ENCODE assay signal across 11 mouse cellular contexts in the genomic region with DNA sequence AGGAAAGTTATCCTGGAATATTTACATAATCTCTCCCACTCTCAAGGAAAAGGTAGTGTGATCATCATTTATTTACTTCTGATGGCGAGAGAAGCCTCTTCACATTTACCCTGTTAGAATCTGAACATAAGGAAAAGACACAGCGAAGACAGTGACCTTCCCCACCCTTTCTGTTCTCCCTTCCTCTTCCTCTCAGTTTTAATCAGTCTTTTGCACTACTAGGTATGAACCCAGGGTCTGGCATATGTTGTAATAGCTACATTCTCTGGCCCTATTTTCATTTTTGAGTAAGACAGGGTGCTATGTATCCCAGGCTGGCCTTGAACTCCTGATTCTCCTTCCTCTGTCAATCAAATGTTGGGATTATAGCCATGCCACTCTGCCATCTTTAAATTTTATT.
"Had no signal": no experiment of that assay in that cellular context is flagged by ENCODE, and none has a peak within 500 bp of the region (broad histone marks: within the 10 kb centered on the region; RNA-seq: fewer than 3 reads in every experiment).

No protein-coding gene starts in this region.

- H3K4me3 ChIP-seq: midbrain, embryonic 12.5 days; neural tube, embryonic 15.5 days had no signal

- DNase-seq: kidney, postnatal 25 days; liver; lung, adult 2 months; lung, postnatal 36 days; right cerebral cortex, adult 18-20 months; right cerebral cortex, postnatal 25 days; thymus, postnatal 4 days had no signal

- H3K27me3 ChIP-seq: limb, embryonic 12.5 days; midbrain, embryonic 12.5 days; neural tube, embryonic 15.5 days had no signal

- H3K27ac ChIP-seq: limb, embryonic 12.5 days; liver, embryonic 14.5 days; midbrain, embryonic 12.5 days; neural tube, embryonic 15.5 days had no signal

- H3K9ac ChIP-seq: limb, embryonic 12.5 days; liver, embryonic 14.5 days; midbrain, embryonic 12.5 days; neural tube, embryonic 15.5 days had no signal

- H3K36me3 ChIP-seq: midbrain, embryonic 12.5 days; neural tube, embryonic 15.5 days had no signal

- H3K9me3 ChIP-seq: limb, embryonic 12.5 days; midbrain, embryonic 12.5 days; neural tube, embryonic 15.5 days had no signal
